Mouse (Mus musculus): ENCODE measurements around the gene Sorl1. TPM values are rescaled to one million over a fixed set of nuclear protein-coding genes. Genes with fewer than 3 reads are reported as not detected.

Sorl1 gene
- total RNA-seq, 1 experiment, result 24.1 TPM

DNA sequence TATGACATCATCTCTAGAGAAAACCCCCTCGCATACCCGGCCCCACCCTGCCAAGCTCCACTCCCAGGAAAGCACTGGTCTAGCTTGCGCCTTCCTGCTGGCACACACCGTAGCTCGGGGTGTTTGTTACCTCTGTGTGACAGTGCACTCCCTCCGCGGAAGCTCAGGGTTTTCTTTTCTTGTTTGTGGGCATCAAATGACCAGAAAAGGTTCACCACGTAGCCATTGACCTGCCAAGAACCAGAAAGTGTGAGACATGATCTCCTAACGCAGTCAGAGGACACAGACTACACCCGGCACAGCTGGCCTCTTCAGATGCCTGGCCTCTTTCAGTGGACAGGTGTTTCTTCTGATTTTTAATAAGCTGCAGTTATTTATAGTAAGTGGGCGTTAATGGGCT, 139.8 kb downstream of the Sorl1 start:
- in situ Hi-C loops (cut with MboI; ENCODE audit: low sequenced_read_pairs in 2 of 2, unreplicated experiment in 2 of 2), result no loop called here
- Histone ChIP-seq H3K4me1 (ENCODE audit: control insufficient read depth in 2 of 2, insufficient read depth in 2 of 2, low read length in 2 of 2, poor library complexity in 1 of 2) (peaks cover 0 to 15% of the 10 kb centered on the region in 2 experiments; a peak in 3 of 4 replicates), H3K27ac (ENCODE audit: insufficient read depth, low read depth, low read length, poor library complexity, severe bottlenecking) (no peak overlapping the region), H3K36me3 (ENCODE audit: control insufficient read depth, insufficient read depth, low read length, poor library complexity, severe bottlenecking) (peaks cover 32% of the 10 kb centered on the region), H3K9ac (ENCODE audit: insufficient read depth, low read depth, low read length, poor library complexity, severe bottlenecking) (no peak overlapping the region), H3K9me3 (ENCODE audit: control insufficient read depth, insufficient read depth, low read depth, low read length) (no peaks in the 10 kb centered on the region), H3K4me3 (ENCODE audit: insufficient read depth in 1 of 2, low read depth in 1 of 2, low read length in 2 of 2, poor library complexity in 1 of 2, severe bottlenecking in 1 of 2) (no peak overlapping the region)
- TF ChIP-seq ZNF384 (IDR thresholded peaks at IDR 0.05; ENCODE audit: low read depth, low read length) (no peak), ZC3H11A (IDR thresholded peaks at IDR 0.05; ENCODE audit: borderline replicate concordance, low read depth, low read length) (no peak), MAFK (IDR thresholded peaks at IDR 0.05; ENCODE audit: insufficient read depth, low read depth, low read length) (no peak), HCFC1 (IDR thresholded peaks at IDR 0.05; ENCODE audit: borderline replicate concordance, insufficient read depth, low read length) (no peak), CHD2 (IDR thresholded peaks at IDR 0.05; ENCODE audit: low read depth, low read length) (no peak)
- DNase-seq (ENCODE audit: low read depth, low spot score), result no peak

DNA sequence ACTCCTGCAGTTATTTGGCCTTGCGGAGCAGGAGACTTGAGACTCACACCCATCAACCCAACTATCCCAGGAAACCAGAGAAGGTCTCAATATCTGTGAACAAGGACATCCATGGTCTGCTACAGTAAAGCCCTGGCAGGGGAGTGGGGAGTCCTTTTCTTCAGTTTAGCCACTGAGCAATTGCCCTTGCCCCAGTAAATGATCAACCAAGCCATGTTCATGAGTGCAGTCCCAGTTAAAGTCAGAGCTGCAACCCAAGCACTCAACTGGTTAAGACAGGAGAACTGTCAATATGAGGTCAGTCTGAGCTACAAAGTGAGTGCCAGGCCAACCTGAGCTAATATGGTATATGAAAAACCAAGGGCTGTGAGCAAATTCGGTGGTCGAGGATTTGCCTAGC, 140.8 kb downstream of the Sorl1 start:
- H3K4me3 ChIP-seq (ENCODE audit: insufficient read depth in 1 of 2, low read depth in 1 of 2, low read length in 2 of 2, poor library complexity in 1 of 2, severe bottlenecking in 1 of 2), result no peak overlapping the region
- in situ Hi-C loops (cut with MboI; ENCODE audit: low sequenced_read_pairs in 2 of 2, unreplicated experiment in 2 of 2), result no loop called here
- H3K36me3 ChIP-seq (ENCODE audit: control insufficient read depth, insufficient read depth, low read length, poor library complexity, severe bottlenecking), result peaks cover 34% of the 10 kb centered on the region
- no peaks in the 10 kb centered on the region for H3K9me3 ChIP-seq (ENCODE audit: control insufficient read depth, insufficient read depth, low read depth, low read length)
- H3K4me1 ChIP-seq (ENCODE audit: control insufficient read depth in 2 of 2, insufficient read depth in 2 of 2, low read length in 2 of 2, poor library complexity in 1 of 2), result peaks cover 0 to 15% of the 10 kb centered on the region in 2 experiments; a peak in 3 of 4 replicates
- no peak for DNase-seq (ENCODE audit: low read depth, low spot score)
- TF ChIP-seq HCFC1 (IDR thresholded peaks at IDR 0.05; ENCODE audit: borderline replicate concordance, insufficient read depth, low read length) (no peak), MAFK (IDR thresholded peaks at IDR 0.05; ENCODE audit: insufficient read depth, low read depth, low read length) (no peak), ZC3H11A (IDR thresholded peaks at IDR 0.05; ENCODE audit: borderline replicate concordance, low read depth, low read length) (no peak), ZNF384 (IDR thresholded peaks at IDR 0.05; ENCODE audit: low read depth, low read length) (no peak), CHD2 (IDR thresholded peaks at IDR 0.05; ENCODE audit: low read depth, low read length) (no peak)
- H3K27ac ChIP-seq (ENCODE audit: insufficient read depth, low read depth, low read length, poor library complexity, severe bottlenecking), result no peak overlapping the region
- no peak overlapping the region for H3K9ac ChIP-seq (ENCODE audit: insufficient read depth, low read depth, low read length, poor library complexity, severe bottlenecking)

DNA sequence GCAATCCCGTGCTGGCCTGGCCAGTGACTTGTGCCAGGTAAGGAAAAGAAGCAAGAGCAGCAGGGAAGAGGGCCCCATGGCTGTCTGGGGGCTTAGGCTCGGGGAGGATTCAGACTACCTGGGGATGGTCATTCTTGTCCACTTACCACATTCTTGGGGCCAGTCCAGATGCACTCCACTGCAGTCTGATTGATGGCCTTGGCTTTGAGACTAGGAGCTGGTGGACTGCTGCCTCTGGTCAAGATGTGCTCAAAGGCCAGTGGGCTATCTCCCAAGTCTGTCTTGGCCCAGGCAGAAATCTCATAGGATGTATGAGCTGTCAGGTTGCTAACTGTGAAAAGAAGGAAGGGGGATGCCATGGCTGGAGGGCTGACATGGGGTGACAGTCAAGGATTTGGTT, 141.3 kb downstream of the Sorl1 start:
- no peak for DNase-seq (ENCODE audit: low read depth, low spot score)
- no peak overlapping the region for H3K9ac ChIP-seq (ENCODE audit: insufficient read depth, low read depth, low read length, poor library complexity, severe bottlenecking)
- in situ Hi-C loops (cut with MboI; ENCODE audit: low sequenced_read_pairs in 2 of 2, unreplicated experiment in 2 of 2), result no loop called here
- H3K4me3 ChIP-seq (ENCODE audit: insufficient read depth in 1 of 2, low read depth in 1 of 2, low read length in 2 of 2, poor library complexity in 1 of 2, severe bottlenecking in 1 of 2), result no peak overlapping the region
- no peaks in the 10 kb centered on the region for H3K9me3 ChIP-seq (ENCODE audit: control insufficient read depth, insufficient read depth, low read depth, low read length)
- H3K36me3 ChIP-seq (ENCODE audit: control insufficient read depth, insufficient read depth, low read length, poor library complexity, severe bottlenecking), result peaks cover 34% of the 10 kb centered on the region
- TF ChIP-seq HCFC1 (IDR thresholded peaks at IDR 0.05; ENCODE audit: borderline replicate concordance, insufficient read depth, low read length) (no peak), MAFK (IDR thresholded peaks at IDR 0.05; ENCODE audit: insufficient read depth, low read depth, low read length) (no peak), ZC3H11A (IDR thresholded peaks at IDR 0.05; ENCODE audit: borderline replicate concordance, low read depth, low read length) (no peak), CHD2 (IDR thresholded peaks at IDR 0.05; ENCODE audit: low read depth, low read length) (no peak), ZNF384 (IDR thresholded peaks at IDR 0.05; ENCODE audit: low read depth, low read length) (no peak)
- no peak overlapping the region for H3K27ac ChIP-seq (ENCODE audit: insufficient read depth, low read depth, low read length, poor library complexity, severe bottlenecking)
- peaks cover 0 to 15% of the 10 kb centered on the region in 2 experiments; a peak in 3 of 4 replicates for H3K4me1 ChIP-seq (ENCODE audit: control insufficient read depth in 2 of 2, insufficient read depth in 2 of 2, low read length in 2 of 2, poor library complexity in 1 of 2)

DNA sequence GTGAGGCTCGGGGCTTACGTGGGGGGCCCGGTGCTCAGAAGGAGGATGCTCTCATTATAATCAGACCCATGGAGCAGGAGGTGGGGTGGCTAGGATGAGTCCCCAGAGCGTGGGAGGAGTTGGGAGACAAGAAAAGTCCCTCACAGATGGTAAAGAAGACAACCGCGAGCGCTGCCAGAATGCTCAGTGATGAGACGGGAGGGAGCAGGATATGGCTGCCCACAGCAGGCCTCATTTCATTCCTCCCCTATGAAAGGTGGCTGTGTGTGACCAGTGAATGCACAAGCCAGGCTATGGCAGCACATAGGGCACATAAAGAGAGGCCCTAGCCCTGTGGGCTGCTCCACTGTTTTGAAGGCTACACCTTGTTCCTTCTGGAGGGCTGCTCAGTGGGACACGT, 142.1 kb downstream of the Sorl1 start:
- TF ChIP-seq ZNF384 (IDR thresholded peaks at IDR 0.05; ENCODE audit: low read depth, low read length), result no peak
- no peak for TF ChIP-seq HCFC1 (IDR thresholded peaks at IDR 0.05; ENCODE audit: borderline replicate concordance, insufficient read depth, low read length)
- TF ChIP-seq MAFK (IDR thresholded peaks at IDR 0.05; ENCODE audit: insufficient read depth, low read depth, low read length), result no peak
- no peak for TF ChIP-seq ZC3H11A (IDR thresholded peaks at IDR 0.05; ENCODE audit: borderline replicate concordance, low read depth, low read length)
- no peak for TF ChIP-seq CHD2 (IDR thresholded peaks at IDR 0.05; ENCODE audit: low read depth, low read length)
- peaks cover 36% of the 10 kb centered on the region for H3K36me3 ChIP-seq (ENCODE audit: control insufficient read depth, insufficient read depth, low read length, poor library complexity, severe bottlenecking)
- no peak overlapping the region; the same call in 1 of the 2 replicates for H3K27ac ChIP-seq (ENCODE audit: insufficient read depth, low read depth, low read length, poor library complexity, severe bottlenecking)
- in situ Hi-C loops (cut with MboI; ENCODE audit: low sequenced_read_pairs in 2 of 2, unreplicated experiment in 2 of 2), result no loop called here
- H3K4me1 ChIP-seq (ENCODE audit: control insufficient read depth in 2 of 2, insufficient read depth in 2 of 2, low read length in 2 of 2, poor library complexity in 1 of 2), result peaks cover 0 to 15% of the 10 kb centered on the region in 2 experiments; a peak in 3 of 4 replicates
- no peak overlapping the region for H3K9ac ChIP-seq (ENCODE audit: insufficient read depth, low read depth, low read length, poor library complexity, severe bottlenecking)
- DNase-seq (ENCODE audit: low read depth, low spot score), result no peak
- no peak overlapping the region for H3K4me3 ChIP-seq (ENCODE audit: insufficient read depth in 1 of 2, low read depth in 1 of 2, low read length in 2 of 2, poor library complexity in 1 of 2, severe bottlenecking in 1 of 2)
- no peaks in the 10 kb centered on the region for H3K9me3 ChIP-seq (ENCODE audit: control insufficient read depth, insufficient read depth, low read depth, low read length)

DNA sequence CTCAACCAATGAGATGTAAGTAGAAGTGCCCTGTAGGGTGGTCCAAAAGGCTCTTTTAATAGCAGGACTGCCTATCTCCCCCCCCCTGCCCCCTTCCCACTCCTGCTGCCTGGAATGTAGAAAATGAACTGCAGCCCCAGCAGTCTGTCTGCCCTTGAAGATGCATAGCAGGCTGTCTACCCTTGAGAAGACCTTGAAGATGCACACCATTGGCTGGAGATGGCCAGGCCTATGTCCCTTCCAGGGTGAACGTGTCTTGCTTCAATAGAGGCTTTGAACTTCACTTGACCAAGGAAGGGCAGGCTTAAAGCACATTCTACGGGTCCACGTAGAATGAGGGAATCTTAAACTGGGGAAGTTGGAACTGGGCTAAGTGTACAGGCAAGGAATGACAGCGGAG, 142.8 kb downstream of the Sorl1 start:
- no peak for TF ChIP-seq CHD2 (IDR thresholded peaks at IDR 0.05; ENCODE audit: low read depth, low read length)
- TF ChIP-seq HCFC1 (IDR thresholded peaks at IDR 0.05; ENCODE audit: borderline replicate concordance, insufficient read depth, low read length), result no peak
- no peak for TF ChIP-seq ZNF384 (IDR thresholded peaks at IDR 0.05; ENCODE audit: low read depth, low read length)
- TF ChIP-seq ZC3H11A (IDR thresholded peaks at IDR 0.05; ENCODE audit: borderline replicate concordance, low read depth, low read length), result no peak
- no peak for TF ChIP-seq MAFK (IDR thresholded peaks at IDR 0.05; ENCODE audit: insufficient read depth, low read depth, low read length)
- Histone ChIP-seq H3K27ac (ENCODE audit: insufficient read depth, low read depth, low read length, poor library complexity, severe bottlenecking) (no peak overlapping the region), H3K9me3 (ENCODE audit: control insufficient read depth, insufficient read depth, low read depth, low read length) (no peaks in the 10 kb centered on the region), H3K36me3 (ENCODE audit: control insufficient read depth, insufficient read depth, low read length, poor library complexity, severe bottlenecking) (peaks cover 35% of the 10 kb centered on the region), H3K4me1 (ENCODE audit: control insufficient read depth in 2 of 2, insufficient read depth in 2 of 2, low read length in 2 of 2, poor library complexity in 1 of 2) (peaks cover 0 to 15% of the 10 kb centered on the region in 2 experiments; a peak in 3 of 4 replicates), H3K4me3 (ENCODE audit: insufficient read depth in 1 of 2, low read depth in 1 of 2, low read length in 2 of 2, poor library complexity in 1 of 2, severe bottlenecking in 1 of 2) (no peak overlapping the region), H3K9ac (ENCODE audit: insufficient read depth, low read depth, low read length, poor library complexity, severe bottlenecking) (no peak overlapping the region)
- in situ Hi-C loops (cut with MboI; ENCODE audit: low sequenced_read_pairs in 2 of 2, unreplicated experiment in 2 of 2), result no loop called here
- DNase-seq (ENCODE audit: low read depth, low spot score), result no peak
